Mouse (Mus musculus) testis, postnatal 14 days (tissue): Measurements from ENCODE around the gene Nmnat2.

Experiments
- DNase-seq: peaks from one replicate; pipeline ENCODE4 v3.0.0; 2021; ENCODE audit warnings: low spot score

Nmnat2 gene

DNA sequence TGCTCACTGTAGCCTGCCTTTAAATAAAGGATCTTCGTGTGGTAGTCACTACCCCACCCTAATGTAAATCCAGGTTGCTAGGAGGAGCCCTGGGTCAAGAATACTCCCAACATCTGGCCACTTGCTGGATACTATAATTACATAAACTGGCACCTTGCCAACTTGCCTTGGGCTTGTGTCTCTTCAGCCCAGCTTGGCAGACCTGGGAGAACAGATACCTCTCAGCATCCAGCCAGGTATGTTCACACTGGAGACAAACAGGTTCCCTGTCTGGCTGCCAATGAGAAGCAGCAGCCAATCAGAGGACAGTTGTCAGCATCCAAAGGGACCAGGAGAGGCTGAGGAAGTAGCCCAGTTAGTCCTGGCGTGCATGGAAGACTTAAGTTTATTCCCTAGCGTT is 64.8 kb downstream of the Nmnat2 start:
- no peak for DNase-seq

DNA sequence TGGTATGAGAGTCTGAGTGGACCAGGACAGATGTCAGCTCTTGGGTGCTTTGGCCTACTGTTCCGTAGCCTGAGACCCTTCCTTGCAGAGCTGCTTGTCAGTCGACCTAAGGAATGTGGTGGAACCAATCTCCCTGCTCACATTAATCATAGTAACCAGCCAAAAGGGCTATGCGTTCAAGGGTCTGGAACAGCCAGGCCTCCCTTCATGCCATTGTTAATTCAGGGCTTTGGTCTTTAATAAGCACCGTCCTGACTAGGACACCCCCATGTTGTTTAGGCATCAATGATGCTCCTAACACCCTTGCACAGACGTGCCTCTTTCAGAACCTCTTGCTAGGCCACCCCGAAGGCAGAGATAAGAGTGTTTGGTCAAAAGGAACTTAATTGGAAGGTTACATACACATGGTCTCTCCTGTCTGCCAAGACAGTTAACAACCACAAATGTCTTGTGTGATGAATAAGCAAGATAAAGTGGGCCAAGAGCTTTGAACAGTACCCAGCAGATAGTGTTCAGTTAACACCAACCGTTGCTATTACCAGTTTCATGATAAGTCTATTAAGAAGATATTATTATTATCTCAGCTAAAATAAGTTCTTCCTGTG is 66.3 kb downstream of the Nmnat2 start:
- DNase-seq: no peak

- DNase-seq: no peak
These were observed 68.2 kb downstream of the Nmnat2 start for GRCm38 (mm10) chr1:153023018-153023417.

DNA sequence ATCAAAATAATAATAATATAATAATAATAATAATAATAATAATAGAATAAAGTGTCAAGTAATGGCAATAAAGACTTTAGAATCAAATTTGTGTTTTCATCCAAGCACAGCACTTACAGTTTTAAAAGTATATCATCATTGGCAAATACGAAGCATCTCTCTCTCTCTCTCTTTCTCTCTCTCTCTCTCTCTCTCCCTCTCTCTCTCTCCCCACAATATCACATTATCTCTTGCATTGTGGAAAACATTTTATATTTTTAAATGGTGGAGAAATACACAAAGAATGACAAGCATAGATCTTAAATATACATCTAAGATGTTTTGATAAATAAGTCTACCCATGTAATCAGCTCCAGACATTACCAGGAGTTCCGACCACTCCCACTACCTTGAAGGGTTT is 69.1 kb downstream of the Nmnat2 start:
- no peak for DNase-seq

DNA sequence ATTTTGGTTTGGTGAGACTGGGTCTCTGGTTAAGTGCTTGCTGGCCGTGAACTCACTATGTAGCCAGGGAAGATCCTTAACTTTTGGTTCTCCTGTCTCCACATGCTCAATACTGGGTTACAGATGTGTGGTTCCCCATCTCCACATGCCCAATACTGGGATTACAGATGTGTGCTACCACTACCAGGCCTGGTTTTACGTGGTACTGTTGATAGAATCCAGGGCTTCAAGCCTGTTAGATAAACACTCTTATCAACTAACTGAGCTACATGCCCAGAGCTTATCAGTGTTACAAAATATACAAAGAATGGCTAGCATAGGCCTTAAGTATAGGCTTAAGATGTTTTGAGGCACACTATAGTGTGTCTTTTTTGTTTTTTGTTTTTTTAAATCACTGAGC is 69.7 kb downstream of the Nmnat2 start:
- DNase-seq: no peak

GRCm38 (mm10) chr1:153031345-153031744 is 76.6 kb downstream of the Nmnat2 start:
- no peak for DNase-seq

DNA sequence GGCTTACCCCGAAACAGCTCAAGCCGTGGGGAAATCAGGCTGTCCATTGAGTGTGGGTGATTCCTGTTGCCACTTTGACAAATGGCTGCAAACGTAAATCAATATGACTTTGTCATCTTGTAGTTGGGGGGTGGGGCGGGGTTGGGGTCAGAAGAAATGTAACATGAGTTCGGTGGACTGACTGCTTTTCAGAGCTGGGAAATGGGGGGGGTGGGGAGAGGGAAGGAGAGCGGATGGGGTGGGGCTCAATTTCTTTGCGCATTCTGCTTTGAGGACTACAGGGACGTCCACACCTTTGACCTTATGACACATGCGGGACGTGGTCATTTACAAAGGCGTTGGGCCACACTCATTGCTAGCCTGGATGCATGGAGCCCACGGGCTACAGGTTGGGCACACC is 77.2 kb downstream of the Nmnat2 start:
- no peak for DNase-seq

DNA sequence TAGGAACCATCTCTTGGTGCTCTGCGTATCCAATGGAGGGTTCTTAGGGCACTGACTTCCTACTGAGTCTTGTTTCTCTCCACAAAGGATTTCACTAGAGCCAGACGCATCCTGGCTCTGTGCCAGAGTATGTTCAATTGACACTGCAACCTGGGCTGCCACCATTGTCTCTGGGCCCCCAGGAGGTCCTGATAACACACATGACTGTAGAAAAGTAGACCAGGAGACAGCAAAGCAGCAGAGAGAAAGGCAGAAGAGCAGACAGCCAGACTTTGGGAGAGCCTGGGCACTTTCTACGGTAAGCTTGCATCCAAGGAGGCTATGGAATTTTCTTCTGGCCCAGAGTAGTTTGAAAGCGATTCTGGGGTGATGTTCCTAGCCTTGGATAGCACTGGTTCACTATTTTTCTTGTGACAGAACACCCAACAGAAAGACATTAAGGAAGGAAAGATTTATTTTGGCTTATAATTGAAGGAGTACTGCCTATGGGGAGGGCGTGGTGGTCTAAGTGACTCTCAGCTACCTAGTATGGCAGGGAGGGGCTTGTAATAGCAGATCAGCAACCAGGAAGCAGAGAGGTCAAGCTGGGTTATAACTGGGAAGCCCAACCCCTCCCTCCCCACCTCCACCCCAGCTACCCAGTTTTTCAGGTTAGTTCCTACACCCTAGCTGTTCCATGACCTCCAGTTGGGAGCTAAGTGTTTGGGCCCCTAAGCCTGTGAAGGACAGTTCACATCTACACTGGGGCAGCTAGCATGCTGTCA is 78.5 kb downstream of the Nmnat2 start:
- no peak for DNase-seq

DNA sequence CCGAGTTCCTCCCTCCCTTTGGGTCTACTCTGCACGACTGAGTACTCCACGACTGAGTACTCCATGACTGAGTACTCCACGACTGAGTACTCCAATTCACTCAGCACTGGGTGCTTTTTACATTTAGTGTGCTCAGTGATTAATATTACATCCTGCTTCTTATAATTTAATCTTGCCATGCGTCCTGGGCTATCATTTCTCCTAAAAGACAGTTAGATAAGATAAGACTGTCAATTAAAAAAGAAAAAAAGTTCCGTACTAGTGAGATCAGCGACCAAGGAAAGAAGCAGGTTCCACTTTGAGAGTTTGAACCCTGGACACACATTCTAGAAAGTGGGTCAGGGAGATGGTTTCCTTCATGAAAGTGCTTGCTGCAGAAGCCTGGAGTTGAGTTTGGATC is 79.3 kb downstream of the Nmnat2 start:
- DNase-seq: no peak

- DNase-seq: no peak
These were observed 80.6 kb downstream of the Nmnat2 start for GRCm38 (mm10) chr1:153035328-153035944.

- peak; percentile 15 for DNase-seq
These were observed 82.9 kb downstream of the Nmnat2 start for GRCm38 (mm10) chr1:153037353-153038345.

GRCm38 (mm10) chr1:153040091-153040490 is 85.3 kb downstream of the Nmnat2 start:
- DNase-seq: peak; percentile 41

DNA sequence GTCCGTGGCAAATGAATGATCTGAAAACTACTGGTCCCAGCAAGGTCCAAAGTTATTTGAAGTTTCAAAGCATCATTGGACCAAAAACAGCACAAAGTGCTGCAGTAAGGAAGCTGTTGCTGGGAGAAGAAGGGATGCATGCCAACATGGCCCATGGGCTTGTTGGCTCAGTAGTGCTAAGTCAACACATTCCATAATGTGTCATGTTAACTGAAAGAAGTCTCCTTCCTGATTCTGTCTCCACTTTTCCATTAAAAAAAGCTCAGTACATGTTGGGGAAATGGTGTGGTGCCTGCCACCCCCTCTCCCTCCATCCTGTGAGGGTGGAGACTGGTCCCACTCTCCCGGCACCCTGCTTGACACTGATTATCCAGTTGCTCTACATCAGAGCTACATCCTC is 86.3 kb downstream of the Nmnat2 start:
- DNase-seq: no peak

GRCm38 (mm10) chr1:153042318-153042717 is 87.5 kb downstream of the Nmnat2 start:
- DNase-seq: no peak

DNA sequence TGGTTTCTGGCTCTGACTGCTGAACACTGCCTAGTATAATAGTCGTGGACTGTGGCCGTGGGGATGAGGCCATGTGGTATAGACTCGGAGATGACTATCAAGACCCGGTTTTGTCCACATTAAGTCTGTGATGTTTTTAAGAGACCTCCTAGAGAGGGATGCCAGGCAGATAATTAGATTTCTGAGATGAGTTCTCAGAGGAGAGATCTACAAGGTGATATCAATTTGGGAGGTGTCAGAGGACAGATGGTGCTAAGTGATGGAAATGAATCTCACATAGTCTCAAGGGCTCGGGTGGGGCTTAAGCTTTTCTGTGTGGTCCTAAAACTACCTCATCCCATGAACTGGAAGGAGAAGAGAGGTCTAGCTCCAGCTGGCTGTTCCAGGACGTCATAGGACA is 88.5 kb downstream of the Nmnat2 start:
- DNase-seq: no peak

DNA sequence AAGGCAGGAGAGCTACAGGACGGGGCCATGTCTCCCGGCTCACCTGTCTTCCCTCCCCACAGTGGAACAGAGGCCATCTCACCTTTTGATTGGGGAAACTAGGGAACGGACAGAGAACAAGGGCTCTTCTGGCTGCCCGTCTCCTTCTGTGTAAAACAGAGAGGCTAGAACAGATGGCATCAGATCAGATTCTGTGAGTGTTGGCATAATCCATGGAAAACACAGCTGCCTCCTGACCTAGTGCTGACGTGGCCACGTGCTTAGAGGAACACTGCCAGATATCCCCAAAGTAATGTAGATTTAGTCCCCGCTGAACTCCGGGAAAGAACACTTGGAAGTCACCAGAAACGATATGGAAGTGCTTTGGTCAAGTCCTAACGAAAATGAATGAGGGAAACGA is 90.6 kb downstream of the Nmnat2 start:
- DNase-seq: no peak

GRCm38 (mm10) chr1:153048147-153048878 is 93.5 kb downstream of the Nmnat2 start:
- DNase-seq: peak; percentile 54

- DNase-seq: no peak
These were observed 94.7 kb downstream of the Nmnat2 start for GRCm38 (mm10) chr1:153049451-153049850.

DNA sequence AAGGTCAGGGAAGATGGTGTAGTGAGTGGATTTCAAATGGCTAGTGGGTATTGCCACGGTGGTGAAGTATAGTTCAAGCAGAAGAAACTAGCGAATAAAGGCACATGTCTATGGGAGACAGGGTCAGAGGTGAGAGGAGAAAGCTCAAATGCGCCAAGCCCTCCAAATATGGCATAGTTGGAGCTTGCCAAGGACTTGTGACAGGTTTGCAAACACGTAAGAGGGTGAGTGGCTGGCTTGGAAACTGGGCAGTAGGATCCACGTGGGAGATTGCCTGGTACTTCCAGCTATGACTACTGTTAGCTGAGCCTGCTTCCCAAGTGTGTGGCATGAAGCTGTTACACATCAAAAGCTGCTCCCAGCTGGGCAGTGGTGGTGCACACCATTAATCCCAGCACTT is 96.7 kb downstream of the Nmnat2 start:
- DNase-seq: no peak

DNA sequence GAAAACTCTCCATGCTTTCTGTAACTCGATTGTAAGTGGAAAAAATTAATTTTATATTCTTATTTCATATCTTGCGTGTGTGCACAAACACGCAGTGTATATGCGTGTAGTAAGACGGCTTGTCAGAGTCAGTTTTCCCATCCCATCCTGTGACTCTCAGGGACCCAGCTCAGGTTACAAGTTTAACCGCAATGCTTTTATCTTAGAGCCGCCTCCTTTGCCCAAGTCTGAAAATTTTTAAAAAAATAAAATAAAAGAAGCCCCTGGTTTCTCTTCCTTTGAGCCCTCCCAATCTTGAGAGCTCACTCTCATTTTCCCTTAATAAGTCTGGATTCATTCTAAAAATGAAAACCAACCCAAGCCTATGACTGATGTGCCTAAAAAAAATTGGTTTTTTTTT is 98.8 kb downstream of the Nmnat2 start:
- DNase-seq: no peak

DNA sequence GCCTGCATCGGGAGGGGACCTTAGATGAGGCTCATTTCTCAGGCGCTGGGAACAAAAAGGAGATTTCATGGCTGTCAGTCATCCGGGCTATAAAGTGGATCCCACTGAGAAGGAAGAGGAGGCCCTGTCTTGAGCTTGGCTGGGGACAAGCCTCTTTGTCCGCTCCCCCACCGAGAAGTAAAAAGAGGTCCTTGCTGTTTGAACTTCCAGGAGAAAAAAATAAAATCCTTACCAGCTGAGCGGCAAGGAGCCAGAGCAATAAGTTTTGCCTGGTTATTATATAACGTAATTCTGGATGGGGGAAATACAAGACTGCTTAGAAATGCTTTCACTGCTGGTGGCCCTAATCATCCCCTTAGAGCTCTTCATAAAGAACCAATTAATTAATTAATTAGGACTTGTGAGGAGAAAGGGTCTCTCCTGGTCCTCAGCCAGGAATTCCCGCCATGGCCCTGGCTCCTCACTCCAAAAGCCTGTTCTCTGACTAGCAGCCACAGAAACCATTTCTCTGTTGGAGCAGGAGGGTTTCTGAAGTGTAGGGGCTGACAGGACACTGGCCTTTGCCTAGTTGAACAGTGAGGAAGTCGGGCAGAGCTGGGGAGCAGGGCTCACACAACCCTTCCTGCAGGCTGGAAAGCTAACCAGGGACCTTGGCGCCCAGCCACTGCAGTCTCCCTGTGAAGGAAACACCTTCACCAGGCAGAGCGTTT is 99.5 kb downstream of the Nmnat2 start:
- no peak for DNase-seq
